Mouse (Mus musculus) CH12.LX (cell line): Measurements from ENCODE around the gene Slc1a4.

Source experiments
- CTCF ChIP-seq, 2 experiments: IDR thresholded peaks in 1 of 2; conservative IDR thresholded peaks in 1 of 2; 2 replicates each; pipeline ENCODE4 v1.5.1; 2011 to 2012; ENCODE audit warnings: low read depth in 2 of 2, low read length in 2 of 2, improper control_type of control experiment in 1 of 2, inconsistent platforms in 1 of 2, mild to moderate bottlenecking in 1 of 2, moderate library complexity in 1 of 2
- EP300 ChIP-seq: IDR thresholded peaks from 2 replicates; pipeline ENCODE4 v1.6.1; 2011; ENCODE audit warnings: low read length, improper control_type of control experiment
- GABPA ChIP-seq: IDR thresholded peaks from 2 replicates; pipeline ENCODE4 v1.6.1; 2012; ENCODE audit warnings: low read depth, low read length, improper control_type of control experiment, inconsistent platforms; ENCODE audit not compliant: insufficient replicate concordance
- IRF4 ChIP-seq: IDR thresholded peaks from 2 replicates; pipeline ENCODE4 v1.6.1; 2014; ENCODE audit warnings: low read depth, mild to moderate bottlenecking, inconsistent platforms, low read length, improper control_type of control experiment
- MAFK ChIP-seq: IDR thresholded peaks from 2 replicates; pipeline ENCODE4 v1.6.1; 2011; ENCODE audit warnings: low read length, improper control_type of control experiment; ENCODE audit not compliant: insufficient replicate concordance
- MXI1 ChIP-seq: IDR thresholded peaks from 2 replicates; pipeline ENCODE4 v1.6.1; 2011; ENCODE audit warnings: mild to moderate bottlenecking, low read depth, low read length, improper control_type of control experiment
- POLR2A ChIP-seq: IDR thresholded peaks from 2 replicates; pipeline ENCODE4 v1.6.1; 2011; ENCODE audit warnings: low read depth, mild to moderate bottlenecking, improper control_type of control experiment, low read length

DNA sequence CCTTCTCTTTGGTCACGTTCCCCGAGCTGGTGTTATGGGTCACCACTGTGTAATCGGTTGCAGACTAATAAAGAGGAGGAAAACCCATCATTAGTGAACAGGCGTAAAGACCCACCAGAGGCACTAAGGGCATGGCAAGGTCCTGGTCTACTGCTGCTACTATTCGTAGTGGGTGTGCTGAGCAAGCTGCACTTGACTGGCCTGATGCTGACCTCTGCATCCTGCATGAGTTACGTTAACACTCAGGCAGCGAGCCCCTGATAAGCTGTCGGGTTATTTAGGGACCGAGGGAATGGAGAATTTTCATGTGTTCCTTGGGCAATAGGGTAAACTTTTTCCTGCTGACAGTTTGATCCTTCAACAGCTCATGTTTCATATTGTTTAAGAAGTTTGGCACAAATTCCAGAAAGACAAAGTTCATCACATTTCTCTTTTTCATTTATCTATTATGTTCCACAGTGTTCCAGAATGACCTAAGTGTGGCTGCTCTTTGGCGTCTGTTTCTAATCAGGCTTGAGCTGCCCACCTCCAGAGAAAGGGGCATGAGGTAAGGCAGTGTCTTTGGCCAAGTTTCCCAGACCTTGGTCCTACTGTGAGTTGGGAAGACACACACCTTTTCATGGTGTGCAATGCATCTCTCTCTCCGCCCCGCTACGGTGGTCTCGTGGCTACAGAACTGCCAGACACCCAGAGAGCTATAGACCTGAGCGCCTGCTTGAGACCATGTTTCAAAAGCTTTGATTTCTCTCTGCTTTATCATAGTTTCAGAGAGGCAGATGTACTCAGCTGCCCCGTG, 13.7 kb downstream of the Slc1a4 start:
- TF ChIP-seq MXI1, result no peak
- no peak for TF ChIP-seq CTCF (conservative IDR thresholded peaks at IDR 0.05 in 1 of 2, IDR thresholded peaks at IDR 0.05 in 1 of 2; ENCODE audit: low read depth in 2 of 2, low read length in 2 of 2)
- no peak for TF ChIP-seq MAFK
- TF ChIP-seq EP300, result no peak
- no peak for TF ChIP-seq POLR2A
- no peak for TF ChIP-seq GABPA
- TF ChIP-seq IRF4, result no peak
